Mouse (Mus musculus) liver, adult 2 months (tissue): ENCODE measurements around the gene Ccdc134. TPM values are rescaled to one million over a fixed set of nuclear protein-coding genes. Genes with fewer than 3 reads are reported as not detected.

Experiments used
- DNase-seq: peaks from one replicate; pipeline ENCODE4 v3.0.0-alpha.2; 2011; ENCODE audit warnings: low read depth, low spot score; ENCODE audit errors: extremely low read depth
- H3K27ac ChIP-seq: fragments of 200-500 bp; replicated peaks from 2 replicates; pipeline ENCODE4 v1.5.1; 2012; ENCODE audit warnings: low read depth, mild to moderate bottlenecking, control low read depth, inconsistent platforms, low read length; ENCODE audit not compliant: insufficient read depth
- H3K27me3 ChIP-seq: fragments of 200-500 bp; 2 replicates; pipeline ENCODE4 v1.6.1; 2012; ENCODE audit warnings: mild to moderate bottlenecking, moderate library complexity, low read length, inconsistent platforms; ENCODE audit not compliant: control insufficient read depth, insufficient read depth
- H3K36me3 ChIP-seq: fragments of 200-500 bp; 2 replicates; pipeline ENCODE4 v1.6.1; 2012; ENCODE audit warnings: low read length, inconsistent platforms; ENCODE audit not compliant: control insufficient read depth, insufficient read depth
- H3K4me1 ChIP-seq: fragments of 200-500 bp; 2 replicates; pipeline ENCODE4 v1.6.1; 2011; ENCODE audit warnings: low read length; ENCODE audit not compliant: control insufficient read depth, insufficient read depth
- H3K4me3 ChIP-seq: fragments of 200-500 bp; 2 replicates; pipeline ENCODE4 v1.5.1; 2011; ENCODE audit warnings: low read depth, mild to moderate bottlenecking, control low read depth, low read length, moderate library complexity; ENCODE audit not compliant: insufficient read depth
- H3K79me2 ChIP-seq: fragments of 200-500 bp; 2 replicates; pipeline ENCODE4 v1.6.1; 2012; ENCODE audit warnings: inconsistent platforms, mild to moderate bottlenecking, low read length, moderate library complexity; ENCODE audit not compliant: control insufficient read depth, insufficient read depth
- H3K9ac ChIP-seq: fragments of 200-500 bp; 2 replicates; pipeline ENCODE4 v1.6.1; 2012; ENCODE audit warnings: low read depth, mild to moderate bottlenecking, control low read depth, inconsistent platforms, low read length
- CTCF ChIP-seq: fragments of 200-500 bp; IDR thresholded peaks from 2 replicates; pipeline ENCODE4 v1.5.1; 2011; ENCODE audit warnings: low read depth, low read length, control low read depth
- POLR2A ChIP-seq: fragments of 200-500 bp; IDR thresholded peaks from 2 replicates; pipeline ENCODE4 v1.6.1; 2011; ENCODE audit warnings: low read length, control low read depth; ENCODE audit not compliant: insufficient read depth; ENCODE audit errors: extremely low read depth
- WGBS: fragments of 180-500 bp; shearing (Covaris S2); methylation state at CpG from one replicate; pipeline ENCODE4 v1.1.7; 2018; 5-methylcytosine and 5-hydroxymethylcytosine counted together
- polyA plus RNA-seq: library from polyadenylated mRNA; depleted of rRNA; stranded (reverse); fragments of >200 nt; gene quantifications from 2 replicates; pipeline ENCODE4 v1.2.3, GENCODE M21; 2012; rRNA removed
- total RNA-seq: library from RNA; depleted of rRNA; stranded (reverse); fragments of >200 nt; gene quantifications from 2 replicates; pipeline ENCODE4 v1.2.3, GENCODE M21; 2014; rRNA removed

Gene Ccdc134
- 1.3 and 1.8 TPM in 2 replicates for total RNA-seq
- polyA plus RNA-seq: 5.2 and 8.2 TPM in 2 replicates

DNA sequence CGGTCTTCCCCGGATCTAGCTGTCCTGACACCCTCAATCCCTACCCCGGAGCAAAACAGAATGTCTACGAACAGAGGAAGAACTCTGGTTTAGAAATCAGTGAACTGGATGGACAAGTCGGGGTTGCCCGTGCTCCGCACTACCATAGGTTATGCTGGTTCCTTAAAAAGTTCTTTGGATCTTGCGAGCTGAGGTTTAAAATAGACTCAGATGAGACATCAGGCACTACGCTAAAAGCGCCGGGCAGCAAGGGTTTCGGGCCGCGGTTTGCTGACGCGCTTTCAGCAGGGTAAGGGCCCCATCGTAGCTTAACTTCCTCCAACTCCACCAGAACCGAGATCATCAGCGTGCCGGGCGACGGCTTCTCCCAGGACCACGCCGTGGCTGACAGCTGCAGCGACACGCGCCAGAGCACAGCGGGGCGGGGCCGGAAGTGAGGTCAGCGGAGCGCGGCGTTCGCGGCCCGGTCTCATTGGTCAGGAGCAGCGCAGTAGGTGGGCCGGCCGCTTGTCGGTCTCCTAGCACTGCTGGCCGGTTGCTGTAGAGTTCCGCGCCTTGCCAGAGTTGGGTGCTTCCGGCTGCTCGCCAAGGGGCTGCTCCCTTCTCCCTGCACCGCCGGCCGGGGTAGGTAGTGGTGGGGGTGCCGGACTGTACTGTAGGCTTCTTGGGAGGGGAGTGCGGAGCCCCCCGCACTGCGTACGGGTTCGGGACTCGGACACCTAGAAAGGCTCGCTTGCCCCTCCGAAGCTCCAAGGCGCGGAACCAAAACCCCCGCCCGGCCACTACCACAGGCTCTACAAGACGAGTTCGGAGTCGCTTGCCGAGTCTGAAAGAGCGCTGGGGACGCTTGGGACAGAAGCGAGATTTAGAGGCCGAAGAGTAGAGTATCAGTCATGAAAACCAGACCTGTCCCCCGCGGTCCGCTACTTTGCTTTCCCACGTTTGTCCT lies at the start of gene Ccdc134:
Gene Ccdc134, plus strand, starts transcription at position 497 of the 949 bp plus-strand sequence.
- TF ChIP-seq CTCF (no peak), POLR2A (0 out of 2 replicates have a peak, but pooled peaks have one; percentile 49)
- H3K4me1 ChIP-seq: peaks cover 2% of the 10 kb centered on the region; the same call in 1 of the 2 replicates
- H3K27ac ChIP-seq: peak within 1 kb of the TSS; percentile 64
- peak within 1 kb of the TSS; percentile 92 for H3K4me3 ChIP-seq
- H3K27me3 ChIP-seq: no peaks in the 10 kb centered on the region
- DNase-seq: peak; percentile 80
- H3K36me3 ChIP-seq: no peaks in the 10 kb centered on the region
- WGBS: under 1% methylated on average over 73 of the region's 74 CpGs
- peak within 1 kb of the TSS; percentile 92 for H3K9ac ChIP-seq
- no peaks in the 10 kb centered on the region for H3K79me2 ChIP-seq

DNA sequence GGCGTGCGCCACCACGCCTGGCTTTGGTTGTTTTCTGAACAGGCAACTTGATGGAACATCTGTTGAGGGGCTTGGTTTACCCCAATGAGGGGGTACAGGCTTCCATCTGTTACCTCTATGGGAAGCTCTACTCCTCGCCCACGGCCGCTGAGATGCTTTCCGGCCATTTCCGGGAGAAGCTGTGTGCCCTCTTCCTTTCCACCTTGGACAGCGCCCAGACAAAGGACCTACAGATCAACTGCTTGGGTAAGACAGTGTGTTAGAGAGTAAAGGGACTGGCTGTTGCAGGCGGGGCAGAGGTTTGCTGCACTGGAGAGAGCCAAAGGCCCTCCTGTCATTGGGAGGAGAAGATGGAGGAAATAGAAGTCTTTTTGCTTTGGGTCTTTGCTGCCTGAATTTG lies 47.8 kb upstream of the Ccdc134 start:
- no peak for TF ChIP-seq POLR2A
- DNase-seq: no peak
- WGBS: 57% methylated on average over 10 of the region's 10 CpGs
- Histone ChIP-seq H3K4me1 (no peaks in the 10 kb centered on the region), H3K9ac (no peak overlapping the region), H3K79me2 (no peaks in the 10 kb centered on the region), H3K27me3 (no peaks in the 10 kb centered on the region), H3K27ac (no peak overlapping the region), H3K36me3 (no peaks in the 10 kb centered on the region), H3K4me3 (no peak overlapping the region)

DNA sequence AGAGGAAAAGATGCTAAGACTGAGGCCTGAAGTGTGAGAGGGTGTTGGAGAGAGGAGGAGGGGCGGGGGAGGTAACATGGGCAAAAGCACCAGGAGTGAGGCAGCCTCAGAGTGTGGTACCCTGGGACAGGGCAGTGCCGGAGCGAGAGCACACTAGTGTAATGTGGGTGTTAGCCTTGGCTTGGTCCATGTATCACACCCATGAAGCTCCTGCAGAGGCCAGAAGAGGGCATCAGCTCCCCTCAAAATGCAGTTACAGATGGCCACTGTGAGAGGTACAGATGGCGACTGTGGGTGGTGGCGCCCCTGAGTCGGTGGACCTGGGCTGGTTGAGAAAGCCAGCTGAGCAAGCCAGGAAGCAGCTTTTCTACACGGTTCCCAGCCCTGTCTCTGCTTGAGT lies 46.6 kb upstream of the Ccdc134 start:
- TF ChIP-seq CTCF (peak; percentile 40; the same call in 1 of the 2 replicates), POLR2A (no peak)
- Histone ChIP-seq H3K79me2 (no peaks in the 10 kb centered on the region), H3K4me1 (no peaks in the 10 kb centered on the region), H3K4me3 (no peak overlapping the region), H3K27ac (no peak overlapping the region), H3K36me3 (no peaks in the 10 kb centered on the region), H3K9ac (no peak overlapping the region), H3K27me3 (no peaks in the 10 kb centered on the region)
- DNase-seq: no peak
- 30% methylated on average over 7 of the region's 7 CpGs for WGBS

DNA sequence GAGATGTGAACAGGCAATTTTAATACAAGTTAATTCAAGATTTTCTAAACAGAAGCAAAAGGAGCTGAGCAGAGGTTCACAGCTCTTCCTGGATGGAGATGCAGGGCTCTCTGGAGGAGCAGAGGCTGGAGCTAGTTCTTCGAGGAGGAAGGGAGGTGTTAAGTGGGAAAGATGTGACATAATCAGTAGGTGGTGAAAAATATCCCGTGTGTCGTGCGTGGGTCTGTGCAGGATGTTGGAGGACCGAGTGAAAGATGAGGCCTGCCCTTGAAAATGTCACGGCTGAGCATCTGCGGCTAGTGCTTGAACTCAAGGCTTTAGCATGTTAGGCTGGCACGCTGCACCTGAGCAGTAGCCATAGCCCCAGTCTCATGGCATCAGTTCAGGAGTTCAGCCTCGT lies 42.1 kb upstream of the Ccdc134 start:
- Histone ChIP-seq H3K79me2 (no peaks in the 10 kb centered on the region), H3K4me3 (no peak overlapping the region), H3K9ac (no peak overlapping the region), H3K27ac (no peak overlapping the region), H3K27me3 (no peaks in the 10 kb centered on the region), H3K36me3 (no peaks in the 10 kb centered on the region), H3K4me1 (no peaks in the 10 kb centered on the region)
- no peak for TF ChIP-seq POLR2A
- no peak for TF ChIP-seq CTCF
- DNase-seq: no peak
- 81% methylated on average over 9 of the region's 9 CpGs for WGBS

DNA sequence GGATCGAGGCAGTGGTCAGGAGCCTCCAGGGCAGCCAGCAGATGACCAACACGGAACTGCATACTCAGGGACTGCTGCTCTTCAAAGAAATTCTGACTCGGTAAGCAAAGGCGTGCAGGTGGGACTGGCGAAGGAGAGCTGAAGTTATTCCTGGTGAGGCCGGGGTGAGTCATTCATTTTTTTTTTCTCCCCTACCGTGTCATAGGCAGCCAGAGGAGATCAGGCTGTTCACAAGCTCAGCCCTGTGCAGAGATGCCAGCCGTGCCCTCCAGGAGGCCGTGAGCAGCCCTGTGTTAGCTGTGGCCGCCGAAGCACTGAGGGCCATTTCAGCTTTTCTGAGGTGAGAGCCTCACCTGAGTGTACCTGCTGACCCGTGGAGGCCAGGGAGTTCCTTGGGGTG lies 41.6 kb upstream of the Ccdc134 start:
- Histone ChIP-seq H3K9ac (no peak overlapping the region), H3K27me3 (no peaks in the 10 kb centered on the region), H3K27ac (no peak overlapping the region), H3K4me1 (no peaks in the 10 kb centered on the region), H3K36me3 (no peaks in the 10 kb centered on the region), H3K4me3 (no peak overlapping the region), H3K79me2 (no peaks in the 10 kb centered on the region)
- 82% methylated on average over 12 of the region's 12 CpGs for WGBS
- DNase-seq: no peak
- TF ChIP-seq CTCF (no peak), POLR2A (no peak)

DNA sequence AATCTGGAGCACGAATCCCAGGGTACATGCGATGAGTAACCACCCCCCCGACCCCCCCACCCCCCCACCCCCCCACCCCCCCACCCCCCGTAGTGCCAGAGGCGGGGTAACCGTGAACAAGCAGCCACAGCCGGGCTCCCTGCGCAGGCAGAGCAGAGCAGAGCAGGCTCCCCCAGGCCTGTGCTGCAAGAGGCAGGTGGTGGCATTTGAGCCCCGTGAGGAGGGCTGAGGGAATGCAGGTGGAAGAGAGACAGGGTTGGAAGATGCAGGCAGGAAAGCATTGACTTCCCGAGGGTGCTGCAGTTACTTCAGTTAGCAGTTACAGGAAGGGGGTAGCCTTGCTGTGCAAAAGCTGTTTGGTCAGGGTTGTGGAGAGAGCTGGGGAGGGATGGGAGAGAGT lies 40.5 kb upstream of the Ccdc134 start:
- Histone ChIP-seq H3K4me3 (no peak overlapping the region), H3K27ac (no peak overlapping the region), H3K4me1 (no peaks in the 10 kb centered on the region), H3K36me3 (no peaks in the 10 kb centered on the region), H3K9ac (no peak overlapping the region), H3K27me3 (no peaks in the 10 kb centered on the region), H3K79me2 (no peaks in the 10 kb centered on the region)
- no peak for TF ChIP-seq POLR2A
- TF ChIP-seq CTCF: no peak
- no peak for DNase-seq
- 15% methylated on average over 10 of the region's 10 CpGs for WGBS
